Mouse (Mus musculus) heart, postnatal 10 days (tissue): ENCODE data around the gene Tmub2. TPM values are rescaled to one million over a fixed set of nuclear protein-coding genes. Genes with fewer than 3 reads are reported as not detected.
A peak's percentile ranks its signal among the peaks of the same experiment; 100 is the strongest.
"Not testable (repeated sequence)": the region's sequence is repeated elsewhere in the genome, so short reads cannot be mapped to it uniquely, and the experiment has no call there.

Experiments
- DNase-seq, 2 experiments: peaks; one replicate each; pipeline ENCODE4 v3.0.0; 2021
- intact Hi-C: fragments of 180-260 bp; cut with DNase I; formaldehyde crosslinking; loops from one replicate; pipeline ENCODE4 v1.15.1; 2025
- total RNA-seq, 2 experiments: library from RNA; stranded (reverse); gene quantifications; 2 replicates each; pipeline ENCODE4 v1.2.3; 2021

Tmub2 gene
- total RNA-seq, 2 experiments from 2014 or later, result 29.0 to 31.1 TPM

DNA sequence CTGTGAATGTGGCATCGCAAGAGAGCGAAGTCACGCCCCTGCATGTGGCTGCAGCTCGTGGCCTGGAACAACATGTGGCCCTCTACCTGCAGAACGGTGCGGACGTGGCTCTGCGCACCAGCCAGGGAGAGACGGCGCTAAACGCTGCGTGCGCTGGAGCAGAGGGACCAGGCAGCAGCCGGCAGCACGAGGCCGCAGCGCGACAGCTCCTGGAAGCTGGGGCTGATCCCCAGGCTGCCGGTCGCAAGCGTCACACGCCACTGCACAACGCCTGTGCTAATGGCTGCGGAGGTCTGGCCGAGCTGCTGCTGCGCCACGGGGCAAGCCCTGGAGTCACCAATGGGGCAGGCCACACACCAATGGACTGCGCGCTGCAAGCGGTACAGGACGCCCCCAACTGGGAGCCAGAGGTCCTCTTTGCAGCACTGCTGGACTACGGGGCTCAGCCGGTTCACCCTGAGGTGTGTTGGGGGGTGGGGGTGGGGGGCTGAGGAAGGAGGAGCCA is 8.3 kb upstream of the Tmub2 start:
- intact Hi-C loops, result no loop called here
- peak; percentile 46 to 50 for DNase-seq

DNA sequence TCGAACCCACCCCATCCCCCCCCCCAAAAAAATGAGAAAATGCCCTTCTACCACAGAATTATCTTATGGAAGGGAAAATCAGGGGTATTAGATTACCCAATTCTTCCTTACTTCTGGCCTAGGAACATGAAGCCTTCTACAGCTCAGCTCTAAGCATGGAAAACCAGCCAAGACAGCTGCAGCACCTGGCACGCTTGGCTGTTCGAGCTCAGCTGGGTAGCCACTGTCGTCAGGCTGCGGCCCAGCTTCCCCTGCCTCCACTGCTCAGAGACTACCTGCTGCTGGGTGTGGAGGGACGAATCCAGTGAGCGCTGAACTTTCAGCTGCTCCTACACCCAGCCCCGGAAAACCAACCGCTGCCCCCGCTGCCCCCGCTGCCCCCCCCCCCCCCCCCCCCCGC is 7.0 kb upstream of the Tmub2 start:
- no peak for DNase-seq
- intact Hi-C loops, result no loop called here

DNA sequence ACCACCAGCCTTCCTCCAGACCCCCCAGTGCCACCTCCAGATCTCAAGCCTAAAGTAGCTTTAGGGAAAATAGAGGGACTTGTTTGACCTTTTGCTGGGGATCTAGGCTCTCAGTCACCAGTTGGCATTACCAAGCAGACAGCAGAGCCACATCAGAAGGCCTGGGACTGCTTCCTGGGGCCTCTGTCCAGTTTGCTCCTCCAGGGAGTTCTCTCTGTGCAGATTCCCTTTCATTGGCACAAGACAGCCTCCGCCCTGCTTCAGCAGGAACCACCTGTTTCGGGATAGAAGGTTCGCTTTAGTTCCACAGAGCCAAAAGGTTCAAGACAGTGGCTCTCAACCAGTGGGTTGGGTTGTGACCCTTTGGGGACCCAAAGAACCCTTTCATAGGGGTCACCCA is 5.1 kb upstream of the Tmub2 start:
- no peak for DNase-seq
- intact Hi-C loops, result no loop called here

DNA sequence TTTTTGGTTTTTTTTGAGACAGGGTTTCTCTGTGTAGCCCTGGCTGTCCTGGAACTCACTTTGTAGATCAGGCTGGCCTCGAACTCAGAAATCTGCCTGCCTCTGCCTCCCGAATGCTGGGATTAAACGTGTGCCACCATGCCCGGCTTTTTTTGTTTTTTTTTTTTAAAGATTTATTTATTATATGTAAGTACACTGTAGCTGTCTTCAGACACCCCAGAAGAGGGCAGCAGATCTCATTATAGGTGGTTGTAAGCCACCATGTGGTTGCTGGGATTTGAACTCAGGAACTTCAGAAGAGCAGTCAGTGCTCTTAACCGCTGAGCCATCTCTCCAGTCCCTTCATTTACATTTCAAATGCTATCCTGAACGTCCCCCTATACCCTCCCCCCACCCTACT is 4.5 kb upstream of the Tmub2 start:
- DNase-seq, intact Hi-C loops: not testable (repeated sequence)

DNA sequence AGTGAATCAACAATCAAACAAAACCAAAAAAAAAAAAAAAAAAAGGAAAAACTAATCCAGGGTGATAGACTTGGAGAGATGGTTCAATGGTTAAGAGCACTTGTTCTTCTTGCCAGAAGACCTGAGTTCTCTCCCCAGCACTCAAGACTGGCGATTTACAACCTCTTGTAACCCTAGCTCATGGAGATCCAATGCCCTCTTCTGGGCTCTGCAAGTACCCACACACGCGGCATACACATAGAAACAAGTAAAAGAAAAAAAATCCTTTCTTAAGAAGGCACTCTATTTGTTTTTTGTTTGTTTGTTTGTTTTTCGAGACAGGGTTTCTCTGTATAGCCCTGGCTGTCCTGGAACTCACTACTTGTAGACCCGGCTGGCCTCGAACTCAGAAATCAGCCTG is 809 bp upstream of the Tmub2 start:
- DNase-seq, result no peak
- intact Hi-C loops, result no loop called here

DNA sequence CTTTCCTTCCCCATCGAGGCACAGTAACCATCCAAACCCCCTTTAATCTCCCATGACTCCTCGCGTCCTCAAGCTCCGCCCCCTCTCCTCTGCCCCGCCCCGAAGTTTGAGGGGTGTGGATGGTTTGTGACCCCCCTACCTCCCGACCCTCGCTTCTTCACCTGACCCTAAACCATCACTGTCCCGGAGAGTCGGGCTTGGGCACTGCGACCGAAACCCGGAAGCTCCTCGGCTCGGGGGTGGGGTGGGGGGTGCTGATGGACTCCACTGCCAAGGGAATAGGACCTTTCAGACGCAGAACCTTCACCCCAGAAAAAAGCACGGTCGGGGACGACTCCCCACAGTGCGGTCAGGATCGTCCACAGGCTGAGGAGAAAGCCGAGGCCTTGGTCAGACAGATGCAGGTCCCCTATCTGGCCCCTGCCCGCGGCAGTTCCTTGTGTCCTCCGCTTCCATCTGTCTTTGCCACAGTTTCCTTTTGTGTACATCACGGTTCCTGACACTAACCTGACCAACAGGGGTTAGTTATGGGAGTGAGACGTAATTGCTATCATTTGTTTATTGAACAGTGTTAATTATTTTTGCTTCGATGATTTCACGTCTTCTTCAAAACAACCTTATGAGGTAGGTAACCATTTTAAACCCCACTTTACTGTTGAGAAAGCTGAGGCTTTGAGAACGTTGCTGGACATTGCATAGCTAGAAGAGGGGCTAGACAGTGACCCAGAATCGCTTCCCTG is 534 bp downstream of the Tmub2 start:
- no peak for DNase-seq
- intact Hi-C loops, result no loop called here

DNA sequence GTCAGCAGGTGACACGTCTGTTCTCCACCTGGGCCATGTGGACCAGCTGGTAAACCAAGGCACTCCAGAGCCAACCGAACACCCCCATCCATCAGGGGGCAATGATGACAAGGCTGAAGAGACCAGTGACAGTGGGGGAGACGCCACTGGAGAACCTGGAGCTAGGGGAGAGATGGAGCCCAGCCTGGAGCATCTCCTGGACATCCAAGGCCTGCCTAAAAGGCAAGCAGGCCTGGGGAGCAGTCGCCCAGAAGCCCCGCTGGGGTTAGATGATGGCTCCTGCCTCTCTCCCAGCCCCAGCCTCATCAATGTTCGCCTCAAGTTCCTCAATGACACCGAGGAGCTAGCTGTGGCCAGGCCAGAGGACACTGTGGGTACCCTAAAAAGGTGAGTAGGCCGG is 2.8 kb downstream of the Tmub2 start:
- DNase-seq, result no peak
- intact Hi-C loops, result no loop called here

DNA sequence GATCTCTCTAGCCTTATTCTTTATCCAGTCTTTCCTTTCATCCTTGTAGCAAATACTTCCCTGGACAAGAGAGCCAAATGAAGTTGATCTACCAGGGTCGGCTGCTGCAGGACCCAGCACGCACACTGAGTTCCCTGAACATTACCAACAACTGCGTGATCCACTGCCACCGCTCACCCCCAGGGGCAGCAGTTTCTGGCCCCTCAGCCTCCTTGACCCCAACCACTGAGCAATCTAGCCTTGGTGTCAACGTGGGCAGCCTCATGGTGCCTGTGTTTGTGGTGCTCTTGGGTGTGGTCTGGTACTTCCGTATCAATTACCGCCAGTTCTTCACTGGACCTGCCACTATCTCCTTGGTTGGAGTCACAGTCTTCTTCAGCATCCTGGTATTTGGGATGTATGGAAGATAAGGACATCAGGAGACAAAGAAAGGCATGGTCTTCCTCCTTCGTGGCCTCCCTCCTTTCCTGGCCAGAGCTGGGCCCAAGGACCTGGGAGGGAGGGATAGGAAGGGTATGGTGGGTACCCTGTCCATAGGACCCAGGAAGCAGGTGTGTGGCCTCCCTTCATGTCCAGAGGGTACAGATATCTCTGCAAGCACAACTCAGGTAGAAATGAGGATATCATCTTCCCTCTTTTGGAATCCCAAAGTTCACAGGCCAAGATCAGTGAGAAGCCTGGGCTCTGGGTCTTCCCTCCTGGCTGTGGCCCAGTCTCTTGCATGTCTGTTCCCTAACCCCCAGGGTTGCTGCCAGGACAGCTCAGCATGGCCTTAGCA is 3.5 kb downstream of the Tmub2 start:
- intact Hi-C loops, result no loop called here
- no peak for DNase-seq

DNA sequence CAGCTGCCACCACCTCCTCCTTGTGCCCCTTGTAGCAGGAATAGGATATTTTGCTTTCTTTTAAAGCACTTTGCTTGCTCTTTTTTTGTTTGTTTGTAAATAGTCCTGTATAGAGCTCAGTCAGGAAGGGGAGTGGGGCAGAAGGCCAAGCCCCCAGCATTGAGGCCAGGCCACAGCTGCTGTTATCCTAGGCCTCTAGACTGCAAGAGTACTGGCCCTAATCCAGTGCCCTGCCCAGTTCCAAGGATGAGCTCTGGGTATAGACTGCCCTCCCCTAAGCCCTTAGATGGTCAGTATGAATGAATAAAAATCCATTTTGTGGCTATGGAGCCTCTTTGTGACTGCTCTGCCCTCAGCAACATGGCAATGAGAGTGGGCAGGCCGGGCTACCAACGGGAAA is 4.2 kb downstream of the Tmub2 start:
- DNase-seq, result peak in 1 of 2 experiments; percentile 39
- intact Hi-C loops, result no loop called here

DNA sequence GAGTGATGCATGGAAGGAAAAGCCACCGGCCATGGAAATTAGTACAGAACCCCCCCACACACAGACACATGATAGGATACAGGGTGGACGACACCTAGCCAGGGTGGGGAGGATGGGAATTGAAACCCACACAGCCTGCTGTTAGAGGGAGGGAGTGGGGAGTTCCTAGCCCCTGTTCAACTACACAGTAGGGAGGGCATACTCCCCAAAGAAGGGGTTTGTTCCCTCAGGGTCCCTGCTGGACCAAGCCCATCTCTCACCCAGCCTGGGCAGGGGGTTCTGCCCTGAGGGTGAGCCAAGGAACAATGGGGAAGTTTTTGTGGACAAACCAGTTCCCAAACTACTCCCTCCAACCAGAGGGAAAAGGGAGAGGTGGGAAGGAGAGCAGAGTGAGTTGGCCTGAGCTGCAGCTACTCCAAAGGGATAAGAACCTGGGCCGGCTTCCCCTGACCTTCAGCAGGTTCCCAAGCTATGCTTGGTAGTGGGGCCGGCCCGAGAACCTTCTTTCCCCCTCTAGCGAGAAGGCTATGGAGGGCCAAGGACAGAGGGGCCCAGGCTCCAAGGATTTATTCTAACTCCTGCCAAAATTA is 4.9 kb downstream of the Tmub2 start:
- intact Hi-C loops, result no loop called here
- DNase-seq, result peak in 1 of 2 experiments; percentile 7

DNA sequence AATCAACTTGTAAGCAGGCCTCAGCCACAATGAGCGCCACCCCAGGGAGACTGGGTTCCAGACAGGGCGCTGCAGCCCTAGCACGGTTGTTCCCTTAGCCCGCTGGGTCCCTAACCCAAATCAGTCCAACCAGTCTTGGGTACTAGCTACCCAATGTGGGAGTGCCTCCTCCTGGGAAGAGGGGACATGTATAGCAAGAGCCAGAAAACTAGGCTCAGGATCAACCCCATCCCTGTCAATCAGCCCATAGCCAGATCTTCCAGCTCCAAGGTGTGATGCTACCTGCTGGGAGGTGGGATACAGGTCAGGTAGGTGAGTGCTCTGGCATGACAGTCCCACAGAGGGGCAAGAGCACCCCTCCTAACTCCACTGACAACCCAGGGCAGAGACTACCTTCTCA is 5.4 kb downstream of the Tmub2 start:
- intact Hi-C loops, result no loop called here
- DNase-seq, result no peak

DNA sequence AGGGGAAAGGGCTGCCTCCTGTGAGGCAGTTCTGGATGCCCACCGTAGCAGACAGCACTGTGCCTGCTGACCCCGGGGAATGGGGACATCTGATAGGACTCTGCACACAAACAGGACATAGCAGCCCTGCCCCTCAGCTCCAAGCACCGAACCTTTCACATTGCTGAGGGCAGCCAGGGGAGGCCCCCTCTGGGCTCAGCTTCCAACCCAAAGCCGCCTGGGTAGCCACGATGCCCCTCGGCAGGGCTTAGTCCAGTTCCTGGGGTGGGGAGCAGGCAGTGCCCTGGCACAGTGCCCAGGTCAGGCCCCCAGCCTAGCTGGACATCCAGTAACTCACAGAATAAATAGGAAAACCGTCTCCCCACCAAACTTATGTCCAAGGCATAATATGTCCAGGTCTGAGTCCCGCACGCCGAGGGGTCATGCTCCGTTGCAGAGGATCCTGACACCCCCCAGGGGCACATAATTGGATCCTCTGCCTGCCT is 6.4 kb downstream of the Tmub2 start:
- no peak for DNase-seq
- intact Hi-C loops, result no loop called here

DNA sequence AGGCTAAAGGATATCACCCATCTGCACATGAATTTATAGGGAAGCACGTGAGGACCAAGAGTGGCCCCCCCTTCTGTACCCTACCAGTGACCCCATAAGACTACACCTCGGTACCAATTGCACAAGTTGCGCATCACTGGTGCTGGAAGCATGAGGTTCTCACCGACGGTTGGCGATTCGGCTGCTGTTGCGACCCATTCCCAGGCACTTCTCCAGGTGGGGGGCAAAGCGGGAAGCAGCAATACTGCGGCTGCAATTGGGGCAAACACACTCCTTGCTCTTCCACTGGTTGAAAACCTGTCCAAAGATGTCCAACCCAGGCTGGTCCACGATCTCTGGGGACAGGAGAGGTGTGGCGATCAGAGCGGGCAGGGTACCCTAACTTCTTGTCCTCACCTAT is 9.2 kb downstream of the Tmub2 start:
- no peak for DNase-seq
- intact Hi-C loops, result no loop called here

DNA sequence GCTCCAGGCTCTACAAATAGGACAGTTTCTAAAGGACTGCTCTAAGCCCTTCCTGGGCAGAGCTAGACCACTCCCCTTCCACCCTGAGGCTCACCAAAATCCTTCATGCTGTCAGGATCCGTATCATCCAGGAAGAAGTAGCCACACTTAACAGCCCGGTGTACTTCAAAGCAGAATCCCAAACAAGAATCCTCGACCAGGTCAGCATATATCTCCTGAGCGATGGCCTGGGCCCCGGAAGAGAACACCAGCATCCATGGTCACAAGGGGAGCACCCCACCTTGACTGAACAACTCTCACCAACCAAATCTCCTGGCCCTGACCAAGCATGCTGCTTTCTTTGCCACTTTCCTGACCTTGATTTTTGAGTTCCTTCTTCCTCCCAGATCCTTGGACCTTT is 9.7 kb downstream of the Tmub2 start:
- DNase-seq, result no peak
- intact Hi-C loops, result no loop called here

DNA sequence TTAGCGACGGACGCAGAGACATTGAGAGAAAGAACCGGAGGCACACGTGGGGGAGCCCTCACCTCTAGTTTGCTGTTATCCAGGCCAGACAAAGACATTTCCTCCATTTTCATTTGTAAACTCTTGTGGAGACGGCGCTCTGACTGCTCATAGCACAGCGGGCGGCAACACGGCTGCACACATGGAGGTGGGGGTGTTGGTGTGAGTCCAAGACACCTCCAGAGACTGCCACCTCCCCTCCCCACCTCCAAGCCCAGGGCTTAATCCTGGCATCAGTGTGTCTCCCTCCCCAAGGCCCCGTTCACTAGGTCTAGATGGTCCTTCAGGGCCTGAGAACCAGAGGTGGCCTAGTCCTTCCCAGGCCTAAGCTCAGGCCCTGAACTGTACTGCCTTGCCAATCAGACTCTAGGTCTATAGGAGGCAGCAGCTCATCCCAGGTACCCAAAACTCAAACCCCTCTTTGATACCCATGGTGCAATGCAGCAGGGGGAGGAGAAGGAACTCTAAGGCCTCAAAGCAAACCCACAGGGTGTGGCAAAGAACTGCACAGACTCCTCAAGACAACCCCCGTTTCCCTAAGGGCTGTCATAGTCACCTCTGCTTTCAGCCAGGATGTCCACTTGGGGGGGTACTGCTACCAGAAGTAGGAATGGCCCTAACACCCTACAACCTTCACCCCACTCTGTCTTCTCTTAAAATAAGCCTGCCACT is 10.3 kb downstream of the Tmub2 start:
- intact Hi-C loops, result no loop called here
- peak; percentile 42 to 46 for DNase-seq

DNA sequence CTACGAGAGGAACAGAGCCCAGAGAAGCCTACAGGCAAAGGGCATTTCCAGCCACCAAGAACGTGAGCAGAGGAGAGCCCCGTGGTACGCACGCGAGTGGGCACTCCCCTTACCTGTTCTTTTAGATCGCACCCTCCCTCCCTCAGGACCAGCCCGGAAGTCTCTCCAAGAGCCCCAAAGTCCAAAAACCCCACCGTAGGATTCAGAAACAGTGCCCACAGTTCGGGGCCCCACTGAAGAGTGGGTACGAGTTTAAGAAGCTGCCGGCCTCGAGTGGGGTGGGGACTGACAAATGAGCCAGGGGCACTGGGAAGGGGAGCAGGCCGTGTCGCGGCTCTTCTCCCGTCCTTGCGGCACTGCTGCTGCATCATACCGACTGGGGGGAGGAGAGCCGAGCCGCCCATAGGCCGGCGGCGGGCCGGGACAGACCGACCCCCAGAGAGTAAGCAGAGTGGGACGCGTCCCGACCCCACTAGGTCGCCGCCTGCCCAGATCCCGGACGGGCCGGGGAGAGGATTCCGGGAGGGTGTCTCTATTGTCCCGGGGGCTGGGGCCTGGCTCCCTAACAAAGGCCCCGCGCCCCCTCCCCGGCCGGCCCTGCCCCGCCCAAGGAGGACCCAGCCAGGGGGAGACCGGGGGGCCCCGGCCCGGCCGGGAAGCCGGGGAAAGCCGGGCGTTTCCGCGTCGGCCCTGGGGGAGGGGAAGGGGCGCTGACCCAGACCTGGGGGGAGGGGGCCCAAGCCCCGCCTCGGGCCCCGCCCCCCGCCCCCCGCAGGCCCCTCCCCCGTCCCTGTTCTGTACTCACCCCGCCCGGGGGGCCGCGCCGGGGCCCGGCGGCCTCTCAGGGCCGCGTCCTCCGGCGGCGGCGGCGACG is 11.1 kb downstream of the Tmub2 start:
- intact Hi-C loops, result no loop called here
- DNase-seq, result peak; percentile 64 to 68

DNA sequence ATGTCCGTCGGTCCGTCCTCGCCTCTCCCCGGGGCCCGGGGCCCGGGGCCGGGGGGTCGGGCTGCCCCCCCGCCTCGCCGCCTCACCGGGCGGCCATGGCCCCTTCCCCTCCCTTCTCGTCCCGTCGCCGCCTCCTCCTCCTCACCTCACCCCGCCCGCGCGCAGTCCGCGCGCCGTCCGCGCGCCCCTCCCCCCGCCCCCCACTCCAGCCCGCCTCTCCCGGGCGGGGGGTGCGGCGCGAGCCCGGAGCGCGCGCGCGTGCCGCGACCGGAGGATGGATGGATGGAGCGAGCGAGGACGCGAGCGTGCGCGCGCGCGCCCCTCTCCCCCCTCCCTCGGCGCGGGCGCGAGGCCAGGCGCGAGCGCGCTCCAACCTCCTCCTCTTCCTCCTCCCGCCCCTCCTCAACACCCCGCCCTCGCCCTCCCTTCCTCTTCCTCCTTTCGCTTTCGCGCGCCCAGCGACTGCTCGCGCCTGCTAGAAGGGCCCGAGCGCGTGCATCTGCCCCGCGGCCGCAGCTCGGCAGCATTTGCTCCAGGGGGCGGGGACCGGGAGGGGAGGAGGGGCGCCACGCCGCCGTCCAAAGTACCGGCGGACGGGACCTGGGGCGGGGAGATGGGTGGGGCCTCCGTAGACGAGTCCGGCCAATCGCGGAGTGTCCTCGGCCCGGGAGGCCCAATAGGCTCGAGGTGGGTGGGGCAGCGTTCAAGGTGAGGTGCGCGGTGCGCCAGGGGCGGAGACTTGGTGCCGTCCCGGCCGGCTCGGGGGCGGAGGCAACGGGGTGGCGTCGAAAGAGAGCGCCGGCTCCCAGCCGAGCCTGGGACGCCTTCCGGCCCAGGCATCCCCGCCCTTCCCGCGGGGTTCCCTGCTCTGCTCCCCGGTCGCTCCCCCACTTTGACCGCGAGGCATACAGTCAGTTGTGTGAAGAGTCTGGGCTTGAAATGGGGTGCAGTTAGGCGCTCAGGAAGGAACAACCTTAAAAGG is 12.1 kb downstream of the Tmub2 start, which contains the start of gene Atxn7l3:
Atxn7l3 (minus strand) TSS at position 141 of the 982 bp plus-strand sequence.
- peak; percentile 98 to 99 for DNase-seq
- intact Hi-C loops, result no loop called here
